Mouse (Mus musculus) forebrain, embryonic 11.5 days (tissue): ENCODE measurements around the gene Smad3. TPM values are rescaled to one million over a fixed set of nuclear protein-coding genes. Genes with fewer than 3 reads are reported as not detected.

ENCODE experiments used
- ATAC-seq: fragments of 200-750 bp; cut with Nextera tagmentation; replicated peaks from 2 replicates; pipeline ENCODE4 v1.8.0; 2017; ENCODE audit warnings: moderate TSS enrichment; ENCODE audit not compliant: low FRiP score
- DNase-seq: peaks from one replicate; pipeline ENCODE4 v3.0.0-alpha.2; 2017; ENCODE audit warnings: low spot score
- H3K27ac ChIP-seq: fragments of 300-500 bp; sonication (generic); 2 replicates; pipeline ENCODE4 v1.5.1; 2014; ENCODE audit warnings: low read depth, low read length
- H3K27me3 ChIP-seq: fragments of 300-500 bp; sonication (generic); 2 replicates; pipeline ENCODE4 v1.6.1; 2014; ENCODE audit warnings: mild to moderate bottlenecking, low read length, mixed read lengths; ENCODE audit not compliant: control insufficient read depth, insufficient read depth
- H3K36me3 ChIP-seq: fragments of 300-500 bp; sonication (generic); 2 replicates; pipeline ENCODE4 v1.6.1; 2014; ENCODE audit warnings: mild to moderate bottlenecking, low read length, moderate library complexity, mixed read lengths; ENCODE audit not compliant: control insufficient read depth, insufficient read depth
- H3K4me1 ChIP-seq: fragments of 300-500 bp; sonication (generic); replicated peaks from 2 replicates; pipeline ENCODE4 v1.6.1; 2014; ENCODE audit warnings: low read length, mixed read lengths; ENCODE audit not compliant: control insufficient read depth, insufficient read depth
- H3K4me2 ChIP-seq: fragments of 300-500 bp; sonication (generic); 2 replicates; pipeline ENCODE4 v1.6.1; 2014; ENCODE audit warnings: low read depth, mild to moderate bottlenecking, low read length, moderate library complexity, mixed read lengths; ENCODE audit not compliant: severe bottlenecking
- H3K4me3 ChIP-seq: fragments of 300-500 bp; sonication (generic); 2 replicates; pipeline ENCODE4 v1.5.1; 2014; ENCODE audit warnings: low read depth, low read length
- H3K9ac ChIP-seq: fragments of 300-500 bp; sonication (generic); 2 replicates; pipeline ENCODE4 v1.6.1; 2014; ENCODE audit warnings: low read length
- H3K9me3 ChIP-seq: fragments of 300-500 bp; sonication (generic); 2 replicates; pipeline ENCODE4 v1.6.1; 2016; ENCODE audit warnings: low read length, mixed read lengths; ENCODE audit not compliant: control insufficient read depth
- WGBS: fragments of 180-500 bp; shearing (Covaris S2); extraction: QIAGEN DNeasy Blood & Tissue Kit; methylation state at CpG from one replicate; pipeline ENCODE4 v1.1.7; 2014; 5-methylcytosine and 5-hydroxymethylcytosine counted together
- polyA plus RNA-seq: library from polyadenylated mRNA; unstranded; fragments of >200 nt; fragmentation: Nextera tagmentation; extraction: Ambion mirVana; gene quantifications from 2 replicates; pipeline ENCODE4 v1.2.1, GENCODE M21; 2014

Gene Smad3
- polyA plus RNA-seq, 1 experiment from 2014 or later, result 17.9 TPM

DNA sequence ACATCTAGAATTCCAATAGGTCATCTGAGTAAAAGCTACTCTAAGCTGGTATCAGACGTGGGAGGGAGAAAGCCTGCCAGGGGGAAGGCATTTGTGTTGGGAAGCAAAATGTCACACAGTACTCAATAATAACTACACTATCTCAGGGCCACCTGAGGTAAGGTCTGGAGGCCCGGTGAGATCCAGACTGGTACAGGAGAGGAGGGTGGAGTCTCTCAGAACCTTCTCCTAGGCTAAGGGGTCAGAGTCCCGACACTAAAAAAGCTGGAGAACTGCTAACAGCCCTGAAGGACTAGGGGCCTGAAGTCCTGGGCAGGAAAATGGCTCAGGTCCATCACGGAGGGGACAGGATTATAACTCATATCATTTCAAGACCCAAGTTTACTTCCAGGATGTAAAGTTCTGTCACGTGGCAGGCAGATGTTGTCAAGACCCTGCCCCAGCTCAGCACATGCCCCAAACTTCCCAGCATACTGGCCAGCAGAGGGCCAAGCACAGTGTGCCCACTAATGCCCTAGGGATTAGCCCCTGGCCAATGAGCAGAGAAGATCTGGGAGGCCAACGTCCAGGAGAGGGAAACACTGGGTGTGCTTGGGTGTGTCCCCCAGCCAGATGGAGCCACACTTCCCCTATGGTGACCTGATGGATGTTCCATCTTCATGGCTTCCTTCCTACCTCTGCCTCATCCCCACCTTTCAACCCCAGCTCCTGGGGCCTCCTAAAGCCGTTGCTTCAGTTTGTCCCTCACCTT is 24.1 kb upstream of the Smad3 start:
- no peak for ATAC-seq
- H3K4me3 ChIP-seq, result no peak overlapping the region
- H3K4me1 ChIP-seq, result peaks cover 9% of the 10 kb centered on the region; the same call in 1 of the 2 replicates
- H3K27ac ChIP-seq, result no peak overlapping the region
- H3K9ac ChIP-seq, result no peak overlapping the region
- H3K36me3 ChIP-seq, result no peaks in the 10 kb centered on the region
- H3K9me3 ChIP-seq, result no peaks in the 10 kb centered on the region
- no peak overlapping the region for H3K4me2 ChIP-seq
- H3K27me3 ChIP-seq, result no peaks in the 10 kb centered on the region
- DNase-seq, result no peak
- WGBS, result 79% methylated on average over 7 of the region's 7 CpGs

DNA sequence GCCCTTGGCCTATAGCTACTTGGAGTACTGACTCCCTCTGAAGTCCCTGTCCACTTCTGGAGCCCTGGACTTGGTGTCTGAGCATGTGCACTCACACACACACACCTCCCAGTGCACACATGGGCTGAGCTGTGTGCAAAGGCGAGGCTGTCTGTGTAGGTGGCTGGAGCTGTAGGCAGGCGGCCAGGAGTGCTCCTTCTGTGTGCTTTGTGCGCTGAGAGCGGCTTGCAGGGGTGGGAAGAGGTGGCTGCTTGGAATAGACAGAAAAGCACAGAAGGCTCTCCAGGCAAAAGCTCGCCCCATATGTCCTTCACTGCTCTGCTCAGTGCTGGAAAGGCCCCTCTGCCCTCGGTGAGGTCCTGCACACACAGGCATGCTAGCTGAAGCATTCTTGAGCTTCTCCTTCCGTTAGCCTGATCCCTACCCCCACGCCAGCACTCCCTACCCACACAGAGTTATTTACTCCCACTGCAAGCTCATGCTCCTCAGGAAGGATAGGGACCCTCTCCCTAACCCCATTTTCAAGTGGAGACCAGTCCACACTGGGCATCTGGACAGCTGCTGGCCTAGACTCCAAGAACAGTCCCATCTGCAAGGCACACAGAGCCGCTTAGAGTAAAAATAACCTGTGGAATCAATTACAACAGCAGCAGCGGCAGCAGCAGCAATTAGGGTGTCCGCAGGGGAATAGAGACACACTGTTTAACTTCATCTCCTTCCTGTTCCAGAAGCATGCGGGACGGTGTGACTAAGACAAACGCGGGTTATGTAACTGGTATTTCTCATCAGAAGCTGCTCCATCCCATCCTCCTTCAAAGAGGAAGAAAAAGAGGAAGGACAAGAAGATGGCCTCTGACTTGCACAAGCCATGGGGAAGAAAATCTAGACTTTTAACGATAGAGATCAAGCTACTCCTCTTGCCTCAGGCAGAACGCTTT is 22.4 kb upstream of the Smad3 start:
- WGBS, result 63% methylated on average over 17 of the region's 17 CpGs
- Histone ChIP-seq H3K36me3 (no peaks in the 10 kb centered on the region), H3K27ac (no peak overlapping the region), H3K9ac (no peak overlapping the region), H3K4me2 (no peak overlapping the region), H3K4me3 (no peak overlapping the region), H3K4me1 (peaks cover 3% of the 10 kb centered on the region; the same call in 1 of the 2 replicates), H3K9me3 (no peaks in the 10 kb centered on the region), H3K27me3 (no peaks in the 10 kb centered on the region)
- DNase-seq (no peak), ATAC-seq (no peak)

DNA sequence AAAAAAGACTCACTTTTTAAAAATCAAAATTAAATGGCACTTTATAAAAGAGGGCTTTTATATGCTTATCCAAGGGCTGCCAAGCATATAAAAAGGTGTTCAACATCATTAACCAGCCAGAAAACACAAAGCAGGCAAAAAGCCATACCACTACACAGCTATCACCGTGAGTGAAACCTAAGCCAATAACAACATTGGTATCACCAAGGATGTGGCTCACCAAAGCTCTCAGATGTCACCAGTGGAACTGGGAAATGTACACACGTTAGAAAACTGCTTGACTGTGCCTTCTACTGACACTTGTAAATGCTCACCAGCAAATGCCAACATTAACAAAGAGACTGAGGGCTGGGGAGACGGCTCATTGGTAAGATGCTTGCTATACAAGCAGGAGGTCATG is 18.9 kb upstream of the Smad3 start:
- H3K4me2 ChIP-seq, result no peak overlapping the region
- H3K27me3 ChIP-seq, result no peaks in the 10 kb centered on the region
- H3K27ac ChIP-seq, result no peak overlapping the region
- H3K9me3 ChIP-seq, result no peaks in the 10 kb centered on the region
- no peaks in the 10 kb centered on the region for H3K36me3 ChIP-seq
- no peaks in the 10 kb centered on the region for H3K4me1 ChIP-seq
- H3K9ac ChIP-seq, result no peak overlapping the region
- ATAC-seq (no peak), DNase-seq (no peak)
- H3K4me3 ChIP-seq, result no peak overlapping the region
- 86% methylated on average over 3 of the region's 3 CpGs for WGBS

DNA sequence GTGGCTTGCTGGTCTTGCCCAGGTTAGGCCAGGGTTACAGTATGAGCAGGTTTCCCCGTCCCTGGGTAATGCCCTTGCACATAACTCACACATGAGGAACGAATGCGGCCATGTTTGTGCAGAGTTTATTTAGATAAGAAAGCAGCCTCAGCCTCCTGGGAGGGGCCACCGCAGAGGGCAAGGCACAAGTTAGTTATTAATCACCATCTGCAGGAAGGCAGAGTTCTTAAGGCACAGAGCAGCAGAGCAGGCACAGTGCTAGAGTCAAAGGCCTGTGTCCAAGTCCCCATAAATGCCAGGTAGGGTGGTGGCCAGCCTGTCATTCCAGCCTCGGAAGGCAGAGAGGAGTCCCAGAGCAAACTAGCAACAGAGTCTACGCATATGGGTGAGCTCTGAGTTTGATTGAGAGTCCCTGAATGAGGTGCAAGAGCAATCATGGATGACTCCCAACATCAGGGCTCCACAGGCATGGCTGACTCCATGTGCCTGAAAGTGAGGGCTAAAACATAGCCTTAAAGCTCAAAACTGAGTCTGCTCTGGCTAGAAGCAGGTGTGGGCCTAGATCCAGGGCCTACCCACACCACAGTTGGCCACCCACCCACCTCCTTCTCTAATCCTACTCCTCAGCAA is 17.2 kb upstream of the Smad3 start:
- Histone ChIP-seq H3K4me1 (no peaks in the 10 kb centered on the region), H3K36me3 (no peaks in the 10 kb centered on the region), H3K4me2 (no peak overlapping the region), H3K9ac (no peak overlapping the region), H3K27ac (no peak overlapping the region), H3K27me3 (no peaks in the 10 kb centered on the region), H3K9me3 (no peaks in the 10 kb centered on the region), H3K4me3 (no peak overlapping the region)
- 90% methylated on average over 6 of the region's 6 CpGs for WGBS
- ATAC-seq (no peak), DNase-seq (no peak)

DNA sequence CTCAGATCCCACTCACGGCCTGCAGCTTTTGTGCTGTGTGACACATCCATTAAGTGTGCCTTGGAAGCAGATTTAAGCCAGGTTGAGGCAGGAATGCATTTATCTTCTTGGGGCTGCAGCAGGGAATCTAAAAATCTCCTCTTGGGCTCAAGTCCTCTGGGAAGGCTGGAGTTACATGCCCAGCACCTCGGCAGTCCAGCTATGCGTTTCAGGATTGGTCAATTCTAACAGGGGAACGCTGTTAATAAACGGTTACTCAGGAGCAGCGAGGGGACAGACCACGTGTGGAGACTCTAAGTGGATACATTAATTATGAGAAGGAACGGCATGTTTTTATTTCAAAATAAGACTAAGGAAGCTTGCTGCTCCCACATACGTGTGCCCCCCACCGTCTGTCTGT is 14.7 kb upstream of the Smad3 start:
- DNase-seq (no peak), ATAC-seq (no peak)
- Histone ChIP-seq H3K27ac (no peak overlapping the region), H3K4me2 (no peak overlapping the region), H3K9ac (no peak overlapping the region), H3K4me1 (no peaks in the 10 kb centered on the region), H3K36me3 (no peaks in the 10 kb centered on the region), H3K27me3 (no peaks in the 10 kb centered on the region), H3K4me3 (no peak overlapping the region), H3K9me3 (no peaks in the 10 kb centered on the region)
- 69% methylated on average over 10 of the region's 10 CpGs for WGBS

- Histone ChIP-seq H3K27ac (no peak overlapping the region), H3K36me3 (no peaks in the 10 kb centered on the region), H3K4me3 (no peak overlapping the region), H3K9me3 (no peaks in the 10 kb centered on the region), H3K4me1 (no peaks in the 10 kb centered on the region), H3K4me2 (no peak overlapping the region), H3K9ac (no peak overlapping the region), H3K27me3 (no peaks in the 10 kb centered on the region)
- whole genome bisulfite sequencing, result 56% methylated on average over 5 of the region's 5 CpGs
- ATAC-seq (no peak), DNase-seq (no peak)
Measured at GRCm38 (mm10) chr9:63771676-63772075, 13.9 kb upstream of the Smad3 start.

- no peaks in the 10 kb centered on the region for H3K36me3 ChIP-seq
- H3K9ac ChIP-seq, result no peak overlapping the region
- ATAC-seq, result no peak
- no peaks in the 10 kb centered on the region; the same call in 1 of the 2 replicates for H3K9me3 ChIP-seq
- H3K4me3 ChIP-seq, result no peak overlapping the region
- peaks cover 8% of the 10 kb centered on the region for H3K4me1 ChIP-seq
- no peak for DNase-seq
- H3K27ac ChIP-seq, result no peak overlapping the region
- no peaks in the 10 kb centered on the region; the same call in 1 of the 2 replicates for H3K27me3 ChIP-seq
- 96% methylated on average over 8 of the region's 8 CpGs for WGBS
- H3K4me2 ChIP-seq, result no peak overlapping the region
Measured at GRCm38 (mm10) chr9:63761367-63762094, 3.7 kb upstream of the Smad3 start.

- no peaks in the 10 kb centered on the region; the same call in 1 of the 2 replicates for H3K9me3 ChIP-seq
- no peak overlapping the region for H3K9ac ChIP-seq
- ATAC-seq (no peak), DNase-seq (no peak)
- 94% methylated on average over 7 of the region's 7 CpGs for WGBS
- H3K27ac ChIP-seq, result no peak overlapping the region
- H3K4me2 ChIP-seq, result no peak overlapping the region
- H3K36me3 ChIP-seq, result no peaks in the 10 kb centered on the region
- H3K27me3 ChIP-seq, result no peaks in the 10 kb centered on the region; the same call in 1 of the 2 replicates
- H3K4me3 ChIP-seq, result no peak overlapping the region
- H3K4me1 ChIP-seq, result peaks cover 11% of the 10 kb centered on the region
Measured at GRCm38 (mm10) chr9:63760783-63761182, 3.0 kb upstream of the Smad3 start.
